Mouse (Mus musculus) gastrocnemius, postnatal 4 days (tissue): ENCODE data around the gene Gm9958. TPM values are rescaled to one million over a fixed set of nuclear protein-coding genes. Genes with fewer than 3 reads are reported as not detected.

Source experiments
- DNase-seq, 2 experiments: peaks; one replicate each; pipeline ENCODE4 v3.0.0; 2021 to 2022; ENCODE audit warnings: low spot score in 2 of 2, mixed read lengths in 2 of 2
- long read RNA-seq, 2 experiments: library from polyadenylated mRNA; stranded (forward); transcript quantifications; one replicate each; pipeline ENCODE4 v2.0.0; 2021
- total RNA-seq, 2 experiments: library from RNA; stranded (reverse); gene quantifications; 2 replicates each; pipeline ENCODE4 v1.2.3; 2021

Gm9958 gene
- total RNA-seq: 1 to 10 TPM; 1.4 to 2.1 TPM
- long read RNA-seq, experiment 1, partial matches to known transcripts: 0 of 3 reads
- long read RNA-seq, experiment 1, other reads (novel, unspliced or antisense): 0 of 3 reads
- long read RNA-seq, experiment 2, partial matches to known transcripts: 0 of 1 reads
- long read RNA-seq, experiment 2, other reads (novel, unspliced or antisense): 0 of 1 reads

GRCm38 (mm10) chr5:90367067-90367303 lies at the start of gene Gm9958:
Gene Gm9958 (plus strand): TSS chr5:90367204.
- DNase-seq: no peak

- no peak for DNase-seq
Observed at GRCm38 (mm10) chr5:90331071-90331470, 35.9 kb upstream of the Gm9958 start.

- no peak for DNase-seq
Observed at GRCm38 (mm10) chr5:90332478-90332877, 34.5 kb upstream of the Gm9958 start.

- DNase-seq: no peak
Observed at GRCm38 (mm10) chr5:90338177-90339091, 28.6 kb upstream of the Gm9958 start.

GRCm38 (mm10) chr5:90339129-90339952 lies 27.7 kb upstream of the Gm9958 start:
- peak in 1 of 2 experiments; percentile 41 for DNase-seq

- no peak for DNase-seq
Observed at GRCm38 (mm10) chr5:90339953-90340343, 27.1 kb upstream of the Gm9958 start.

- DNase-seq: no peak
Observed at GRCm38 (mm10) chr5:90340847-90341246, 26.2 kb upstream of the Gm9958 start.

- no peak for DNase-seq
Observed at GRCm38 (mm10) chr5:90346877-90347276, 20.1 kb upstream of the Gm9958 start.

GRCm38 (mm10) chr5:90353552-90354317 lies 13.3 kb upstream of the Gm9958 start:
- no peak for DNase-seq

GRCm38 (mm10) chr5:90355824-90356223 lies 11.2 kb upstream of the Gm9958 start:
- no peak for DNase-seq

GRCm38 (mm10) chr5:90364526-90364925 lies 2.5 kb upstream of the Gm9958 start:
- peak; percentile 27 to 66 for DNase-seq

- peak; percentile 33 to 50 for DNase-seq
Observed at GRCm38 (mm10) chr5:90365141-90365951, 1.7 kb upstream of the Gm9958 start.

- peak; percentile 87 to 91 for DNase-seq
Observed at GRCm38 (mm10) chr5:90366121-90367066, 610 bp upstream of the Gm9958 start, which contains the start of gene Ankrd17. Gene Ankrd17 (minus strand): TSS chr5:90366577.

- DNase-seq: no peak
Observed at GRCm38 (mm10) chr5:90370401-90370800, 3.4 kb downstream of the Gm9958 start.

GRCm38 (mm10) chr5:90373708-90374107 lies 6.7 kb downstream of the Gm9958 start:
- DNase-seq: no peak

- no peak for DNase-seq
Observed at GRCm38 (mm10) chr5:90381458-90381857, 14.5 kb downstream of the Gm9958 start.

GRCm38 (mm10) chr5:90383080-90383479 lies 16.1 kb downstream of the Gm9958 start:
- no peak for DNase-seq

- no peak for DNase-seq
Observed at GRCm38 (mm10) chr5:90393764-90394163, 26.8 kb downstream of the Gm9958 start.

GRCm38 (mm10) chr5:90394322-90394721 lies 27.3 kb downstream of the Gm9958 start:
- DNase-seq: no peak
